Mouse (Mus musculus) retina, embryonic 14.5 days (tissue): ENCODE results near the gene AB124611.
A peak's percentile ranks its signal among the peaks of the same experiment; 100 is the strongest.
"Not testable (repeated sequence)": the region's sequence is repeated elsewhere in the genome, so short reads cannot be mapped to it uniquely, and the experiment has no call there.

Experiments used
- DNase-seq: peaks from one replicate; pipeline ENCODE4 v3.0.0-alpha.2; 2015; ENCODE audit warnings: low spot score

AB124611 gene

DNA sequence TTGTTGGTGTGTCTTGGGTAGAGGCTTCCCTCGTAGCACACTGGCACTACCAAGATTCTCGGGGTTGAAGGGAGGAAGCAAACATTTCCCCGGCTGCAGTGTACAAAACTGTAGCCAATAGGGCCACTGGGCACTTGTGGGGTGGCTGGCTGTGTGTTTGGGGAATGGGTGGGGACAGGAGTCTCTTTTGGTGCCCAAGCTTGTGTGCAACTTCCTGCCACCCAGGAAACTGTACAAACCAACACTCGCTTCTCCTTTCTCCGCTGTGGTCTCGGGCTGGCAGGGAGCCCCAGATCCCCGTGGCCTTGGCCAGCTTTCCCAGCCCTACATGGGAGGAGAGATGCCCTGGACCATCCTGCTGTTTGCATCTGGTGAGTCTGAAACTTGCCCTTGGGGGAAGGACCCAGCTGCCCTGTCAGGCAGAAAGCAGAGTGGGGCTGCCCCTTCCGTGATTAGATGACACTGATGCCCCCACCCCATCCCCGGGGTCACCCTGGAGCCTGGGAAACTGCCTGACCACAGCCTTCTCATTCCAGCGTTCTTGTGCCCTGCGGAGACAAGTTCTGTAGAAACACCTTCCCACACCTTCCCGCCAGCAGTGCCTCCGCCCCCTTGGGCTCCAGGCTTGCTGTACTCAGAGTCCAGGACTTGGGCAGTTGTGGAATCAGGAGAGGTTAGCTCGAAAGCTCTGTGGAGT, at the start of gene AB124611:
Gene AB124611, plus strand, starts transcription at position 240 of the 697 bp plus-strand sequence.
- DNase-seq = no peak

- DNase-seq = no peak
Observed at GRCm38 (mm10) chr9:21477707-21478106, 48.3 kb upstream of the AB124611 start.

GRCm38 (mm10) chr9:21484065-21484464, 41.9 kb upstream of the AB124611 start:
- DNase-seq = no peak

GRCm38 (mm10) chr9:21488246-21488645, 37.7 kb upstream of the AB124611 start:
- not testable (repeated sequence) for DNase-seq

- no peak for DNase-seq
Observed at GRCm38 (mm10) chr9:21490696-21491095, 35.3 kb upstream of the AB124611 start.

DNA sequence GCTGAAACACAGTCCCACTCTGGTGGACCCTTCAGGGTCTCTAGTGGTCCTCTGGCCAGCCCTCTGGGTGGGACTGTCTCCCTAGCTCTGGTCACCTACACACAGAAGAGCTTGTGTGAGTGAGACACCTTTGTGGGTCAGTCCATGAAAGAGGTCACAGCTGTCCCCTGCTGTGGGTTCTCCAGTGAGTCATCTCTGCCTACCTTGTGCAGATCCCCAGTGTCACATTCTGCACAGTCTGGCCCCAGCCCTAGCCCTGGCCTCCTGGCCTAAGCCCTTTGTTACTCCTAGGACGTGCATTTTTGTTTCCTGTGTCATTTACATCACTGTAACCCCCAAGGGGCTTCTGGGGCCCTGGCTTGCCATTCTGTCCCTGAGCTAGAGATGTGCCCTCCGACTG, 32.1 kb upstream of the AB124611 start:
- DNase-seq = no peak

DNA sequence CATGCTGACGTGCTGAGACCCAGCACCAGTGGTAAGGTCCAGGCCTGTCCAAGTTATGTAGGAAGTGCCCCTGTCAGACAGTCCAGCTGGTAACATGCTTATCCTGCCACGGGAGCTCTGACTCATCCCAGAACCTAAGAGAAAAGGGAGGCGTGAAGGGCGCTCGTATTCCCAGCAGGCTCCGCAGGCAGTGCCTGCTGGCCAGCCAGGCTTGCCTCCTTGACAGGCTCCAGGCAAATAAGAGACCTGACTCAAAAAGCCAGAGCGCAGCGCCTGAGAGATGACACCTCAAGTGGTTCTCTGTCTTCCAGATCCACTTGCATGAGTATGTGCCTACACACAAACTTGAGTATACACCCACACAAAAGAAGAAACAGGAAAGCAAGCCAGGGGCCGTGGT, 31.2 kb upstream of the AB124611 start:
- DNase-seq = no peak

- DNase-seq = no peak
Observed at GRCm38 (mm10) chr9:21496308-21497049, 29.5 kb upstream of the AB124611 start.

DNA sequence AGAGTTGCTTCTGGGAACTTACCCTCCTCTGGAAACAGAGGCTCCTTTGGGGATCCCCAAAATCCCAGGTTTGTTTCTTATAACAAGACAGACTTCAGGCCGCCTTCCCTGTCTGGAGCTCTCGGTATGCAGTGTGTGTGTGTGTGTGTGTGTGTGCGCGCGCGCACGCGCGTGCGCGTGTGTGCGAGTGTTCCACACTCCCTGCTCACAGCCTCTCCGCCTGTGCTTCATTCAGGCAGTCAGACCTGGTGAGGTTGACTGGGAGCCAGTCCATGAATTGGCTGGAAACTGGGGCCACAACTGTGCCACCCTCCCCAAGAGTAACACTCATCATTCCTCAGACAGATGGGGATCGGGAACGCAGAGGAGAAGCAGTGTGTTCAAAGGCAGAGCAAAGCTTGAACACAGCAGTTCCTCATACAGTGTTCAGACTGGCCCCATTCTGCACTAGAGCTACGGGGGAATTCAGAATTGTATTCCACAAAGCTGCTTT, 28.9 kb upstream of the AB124611 start:
- DNase-seq = no peak

GRCm38 (mm10) chr9:21497664-21498063, 28.3 kb upstream of the AB124611 start:
- no peak for DNase-seq

DNA sequence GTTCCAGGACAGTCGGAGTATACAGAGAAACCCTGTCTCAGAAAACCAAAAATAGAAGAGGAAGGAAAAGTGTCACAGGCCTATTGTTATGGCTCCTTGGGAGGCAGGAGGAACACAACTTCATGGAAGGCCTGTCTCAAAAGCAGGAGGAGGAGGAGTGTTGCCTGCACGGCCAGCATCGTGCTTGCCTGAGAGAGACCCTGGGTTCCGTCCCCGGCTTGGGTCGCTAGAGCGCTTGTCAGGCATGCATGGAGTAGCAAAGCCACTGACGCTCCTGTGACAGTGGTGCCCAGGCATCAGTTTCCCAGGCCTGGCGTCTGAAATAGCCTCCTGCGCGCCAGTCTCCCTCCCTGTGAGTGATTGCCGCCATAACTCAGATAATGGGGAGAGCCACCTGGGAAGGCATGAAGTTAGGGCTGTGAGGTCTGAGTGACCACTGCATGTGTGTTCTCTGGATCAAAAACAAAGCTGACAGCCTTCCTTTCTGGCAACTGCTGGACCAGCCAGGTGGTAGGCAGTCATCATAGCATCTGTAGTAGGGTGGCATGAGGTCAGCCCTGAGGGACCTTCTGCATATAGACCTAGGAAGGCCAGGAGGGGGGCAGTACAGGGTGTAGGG, 27.6 kb upstream of the AB124611 start:
- no peak for DNase-seq

DNA sequence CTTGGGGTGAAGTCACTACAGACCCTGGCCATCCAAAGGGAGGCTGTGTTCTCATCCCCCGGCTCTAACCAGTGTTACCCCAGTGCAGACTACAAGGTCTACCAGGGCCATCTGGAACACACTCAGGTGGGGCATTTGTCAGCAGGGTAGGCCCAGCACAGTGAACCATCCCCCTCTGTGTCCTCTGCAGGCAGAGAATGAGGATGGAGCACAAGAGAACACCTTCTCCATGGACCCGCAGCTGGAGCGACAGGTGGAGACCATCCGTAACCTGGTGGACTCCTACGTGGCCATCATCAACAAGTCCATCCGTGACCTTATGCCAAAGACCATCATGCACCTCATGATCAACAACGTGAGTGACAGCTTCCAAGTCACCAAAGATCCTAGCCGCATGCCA, 22.6 kb upstream of the AB124611 start:
- no peak for DNase-seq

- DNase-seq = no peak
Observed at GRCm38 (mm10) chr9:21505767-21506166, 20.2 kb upstream of the AB124611 start.

DNA sequence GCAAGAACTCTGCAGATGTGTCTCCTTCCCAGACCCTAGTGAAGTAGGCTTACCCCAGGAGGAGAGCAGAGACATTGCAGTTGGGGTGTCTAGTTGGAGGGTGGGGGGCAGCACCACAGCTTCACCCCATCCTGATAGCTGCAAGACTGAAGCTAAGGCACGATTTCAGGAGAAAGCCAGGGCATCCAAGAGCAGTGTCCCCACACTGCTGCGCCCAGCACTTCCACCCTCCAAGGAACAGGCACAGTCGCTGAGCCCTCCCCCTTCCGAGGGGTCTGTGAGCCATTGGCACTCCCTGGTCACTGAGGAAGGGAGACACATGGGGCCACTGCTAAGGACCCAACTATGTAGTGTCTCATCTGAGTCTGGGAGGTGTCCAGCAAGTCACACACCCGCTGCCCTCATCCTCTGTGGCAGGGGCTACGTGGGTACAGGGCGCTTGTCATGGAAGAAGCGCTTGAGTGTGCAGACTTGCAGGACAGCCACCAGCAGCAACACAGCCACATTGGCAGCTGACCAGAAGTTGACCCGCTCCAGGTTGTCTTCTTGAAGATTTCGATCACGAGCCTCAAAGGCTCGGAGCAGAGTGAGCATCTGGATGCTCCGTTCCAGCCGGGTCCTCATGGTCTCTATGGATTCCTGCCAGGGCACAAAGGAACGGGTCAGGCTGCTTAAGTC, 18.1 kb upstream of the AB124611 start:
- no peak for DNase-seq

DNA sequence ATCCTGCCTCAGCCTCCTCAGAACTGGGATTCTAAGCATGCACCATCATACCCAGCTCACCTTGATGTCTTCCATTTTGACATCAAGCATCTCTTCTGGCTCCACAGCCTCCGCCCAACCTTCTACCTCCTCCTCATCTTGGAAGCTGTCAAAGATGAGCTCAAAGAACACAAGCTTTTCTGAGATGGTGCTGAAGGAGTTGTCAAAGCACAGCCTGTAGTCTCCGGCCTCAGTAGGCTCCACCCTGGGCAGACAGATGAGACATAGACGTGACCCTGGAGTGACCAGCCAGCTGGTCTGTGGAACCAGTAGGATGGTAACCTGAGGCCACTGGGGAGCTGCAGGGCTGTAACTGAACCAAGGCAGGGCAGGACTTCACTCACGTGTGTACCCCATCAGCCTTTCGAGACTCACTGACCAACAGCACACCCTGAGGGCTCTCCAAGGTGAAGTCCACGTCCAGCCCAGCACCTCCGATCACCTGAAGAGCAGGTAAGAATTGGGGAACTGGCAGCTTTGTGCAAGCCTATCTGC, 17.0 kb upstream of the AB124611 start:
- DNase-seq = no peak

GRCm38 (mm10) chr9:21509772-21510688, 15.9 kb upstream of the AB124611 start, which contains the start of gene Tmed1:
Tmed1 (minus strand) TSS chr9:21510252.
- DNase-seq = peak; percentile 96

- DNase-seq = no peak
Observed at GRCm38 (mm10) chr9:21510689-21511015, 15.3 kb upstream of the AB124611 start.

- no peak for DNase-seq
Observed at GRCm38 (mm10) chr9:21511052-21511451, 14.9 kb upstream of the AB124611 start.

DNA sequence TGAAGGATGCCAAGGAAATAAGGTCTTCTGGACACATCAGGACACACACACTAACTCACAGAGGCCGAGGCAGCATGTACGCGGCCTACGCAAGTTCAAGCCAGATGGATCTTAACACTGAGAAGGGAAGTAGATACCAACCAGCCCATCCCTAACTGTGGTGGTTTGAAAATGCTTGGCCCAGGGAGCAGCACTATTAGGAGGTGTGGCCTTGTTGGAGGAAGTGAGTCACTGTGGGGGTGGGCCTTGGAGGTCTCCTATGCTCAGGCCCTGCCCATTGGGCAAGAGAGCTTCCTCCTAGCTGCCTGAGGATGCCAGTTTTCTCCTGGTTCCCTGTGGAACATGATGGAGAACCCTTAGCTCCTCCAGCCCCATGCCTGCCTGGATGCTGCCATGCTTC, 12.5 kb upstream of the AB124611 start:
- DNase-seq = no peak

DNA sequence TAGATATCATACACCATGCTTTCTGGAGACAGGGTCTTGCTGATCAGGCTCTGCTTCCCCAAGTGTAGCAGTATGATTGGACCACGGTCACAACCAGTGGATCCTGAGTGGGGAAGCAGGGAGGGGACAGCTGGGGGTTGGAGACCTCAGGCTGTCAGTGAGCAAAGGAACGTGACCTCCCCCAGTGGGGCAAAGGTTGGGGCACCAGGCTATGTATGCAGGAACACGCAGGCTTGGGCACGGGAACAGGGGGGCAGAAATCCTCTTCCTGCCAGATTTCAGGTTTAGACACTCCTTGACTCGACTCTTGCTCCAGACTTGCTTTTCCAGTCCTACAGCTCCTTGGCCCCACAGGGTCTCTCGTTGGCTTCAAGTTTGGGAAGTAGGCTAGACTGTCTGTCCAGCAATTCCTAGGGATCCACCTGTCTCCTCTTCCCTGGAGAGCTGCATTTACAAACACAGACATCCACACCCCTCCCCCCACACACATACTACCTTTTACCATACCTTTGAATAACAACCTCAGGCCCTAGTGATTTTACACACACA, 8.0 kb upstream of the AB124611 start:
- no peak for DNase-seq

DNA sequence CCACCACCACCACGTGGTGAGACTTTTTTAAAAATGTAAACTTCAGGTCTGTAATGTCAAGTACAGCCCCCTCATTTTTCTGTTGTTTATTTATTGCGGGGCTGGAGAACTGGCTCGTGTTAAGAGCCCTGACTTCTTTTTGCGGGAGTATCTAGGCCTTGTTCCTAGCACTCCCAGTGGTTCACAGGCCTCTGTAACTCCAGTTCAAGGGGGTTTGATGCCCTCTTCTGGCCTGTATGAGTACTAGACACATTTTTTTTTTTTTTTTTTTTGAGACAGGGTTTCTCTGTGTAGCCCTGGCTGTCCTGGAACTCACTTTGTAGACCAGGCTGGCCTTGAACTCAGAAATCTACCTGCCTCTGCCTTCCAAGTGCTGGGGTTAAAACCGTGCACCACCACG, 7.3 kb upstream of the AB124611 start:
- not testable (repeated sequence) for DNase-seq
